Mouse (Mus musculus): ENCODE measurements at regions not wholly inside any gene's neighbourhood (a gene's known extent, or its start where the extent isn't known, plus 50 kb on each side); places are given as distances from the start of the nearest gene placed in this dataset.

- no peak overlapping the region for H3K9ac ChIP-seq
- H3K4me2 ChIP-seq, result no peak overlapping the region
- 87% methylated on average over 2 of the region's 2 CpGs for WGBS
- ATAC-seq (ENCODE audit: low read depth), result no peak
- no peaks in the 10 kb centered on the region for H3K27me3 ChIP-seq
- no peaks in the 10 kb centered on the region for H3K4me1 ChIP-seq (replicated peaks)
- no peak overlapping the region for H3K27ac ChIP-seq (replicated peaks)
- no peaks in the 10 kb centered on the region for H3K9me3 ChIP-seq
- no peak overlapping the region for H3K4me3 ChIP-seq
- H3K36me3 ChIP-seq, result no peaks in the 10 kb centered on the region
Measured at GRCm38 (mm10) chr15:56496355-56496754, 981.1 kb downstream of the Slc22a22 start.

GRCm38 (mm10) chr15:56485931-56486330 is 991.5 kb downstream of the Slc22a22 start:
- Histone ChIP-seq H3K4me1 (replicated peaks) (no peaks in the 10 kb centered on the region), H3K4me2 (no peak overlapping the region), H3K27me3 (no peaks in the 10 kb centered on the region), H3K9me3 (no peaks in the 10 kb centered on the region), H3K4me3 (no peak overlapping the region), H3K9ac (no peak overlapping the region), H3K27ac (replicated peaks) (no peak overlapping the region), H3K36me3 (no peaks in the 10 kb centered on the region)
- ATAC-seq (ENCODE audit: low read depth), result no peak
- 77% methylated on average over 3 of the region's 3 CpGs for WGBS

GRCm38 (mm10) chr15:56484693-56485092 is 992.7 kb downstream of the Slc22a22 start:
- WGBS, result 84% methylated on average over 3 of the region's 3 CpGs
- H3K27me3 ChIP-seq, result no peaks in the 10 kb centered on the region

GRCm38 (mm10) chr15:56479682-56480081 is 997.7 kb downstream of the Slc22a22 start:
- Histone ChIP-seq H3K4me1 (replicated peaks) (no peaks in the 10 kb centered on the region), H3K9ac (no peak overlapping the region), H3K4me3 (no peak overlapping the region), H3K4me2 (no peak overlapping the region), H3K27ac (replicated peaks) (no peak overlapping the region), H3K9me3 (no peaks in the 10 kb centered on the region), H3K27me3 (no peaks in the 10 kb centered on the region), H3K36me3 (no peaks in the 10 kb centered on the region)
- no peak for ATAC-seq (ENCODE audit: low read depth)

More at GRCm38 (mm10) chr15:56484693-56485092, 992.7 kb downstream of the Slc22a22 start:
- Histone ChIP-seq H3K9me3 (no peaks in the 10 kb centered on the region), H3K4me2 (no peak overlapping the region), H3K27ac (replicated peaks) (no peak overlapping the region), H3K9ac (no peak overlapping the region), H3K4me3 (no peak overlapping the region), H3K4me1 (replicated peaks) (no peaks in the 10 kb centered on the region), H3K36me3 (no peaks in the 10 kb centered on the region)
- no peak for ATAC-seq (ENCODE audit: low read depth)

GRCm38 (mm10) chr15:56479015-56479414 is 998.4 kb downstream of the Slc22a22 start:
- Histone ChIP-seq H3K27me3 (no peaks in the 10 kb centered on the region), H3K4me1 (replicated peaks) (no peaks in the 10 kb centered on the region), H3K27ac (replicated peaks) (no peak overlapping the region), H3K9me3 (no peaks in the 10 kb centered on the region), H3K36me3 (no peaks in the 10 kb centered on the region), H3K4me3 (no peak overlapping the region), H3K9ac (no peak overlapping the region), H3K4me2 (no peak overlapping the region)
- no peak for ATAC-seq (ENCODE audit: low read depth)
- 70% methylated on average over 3 of the region's 3 CpGs for WGBS

GRCm38 (mm10) chr15:56473679-56474078 is 1003.7 kb downstream of the Slc22a22 start:
- Histone ChIP-seq H3K36me3 (no peaks in the 10 kb centered on the region), H3K27ac (replicated peaks) (no peak overlapping the region), H3K9me3 (no peaks in the 10 kb centered on the region), H3K4me3 (no peak overlapping the region), H3K4me1 (replicated peaks) (no peaks in the 10 kb centered on the region), H3K4me2 (no peak overlapping the region), H3K9ac (no peak overlapping the region), H3K27me3 (no peaks in the 10 kb centered on the region)
- WGBS, result 97% methylated on average over 1 of the region's 1 CpGs
- ATAC-seq (ENCODE audit: low read depth), result no peak

- no peaks in the 10 kb centered on the region for H3K27me3 ChIP-seq
- no peak overlapping the region for H3K9ac ChIP-seq
- no peak overlapping the region for H3K4me2 ChIP-seq
- no peak overlapping the region for H3K4me3 ChIP-seq
- no peaks in the 10 kb centered on the region for H3K9me3 ChIP-seq
- 70% methylated on average over 4 of the region's 4 CpGs for WGBS
- no peaks in the 10 kb centered on the region for H3K36me3 ChIP-seq
- no peak overlapping the region for H3K27ac ChIP-seq (replicated peaks)
- no peak for ATAC-seq (ENCODE audit: low read depth)
- H3K4me1 ChIP-seq (replicated peaks), result no peaks in the 10 kb centered on the region
Measured at GRCm38 (mm10) chr15:56451881-56452280, 1025.5 kb downstream of the Slc22a22 start.

- Histone ChIP-seq H3K36me3 (no peaks in the 10 kb centered on the region), H3K4me3 (no peak overlapping the region), H3K9ac (no peak overlapping the region), H3K4me2 (no peak overlapping the region), H3K27ac (replicated peaks) (no peak overlapping the region), H3K4me1 (replicated peaks) (no peaks in the 10 kb centered on the region), H3K9me3 (no peaks in the 10 kb centered on the region), H3K27me3 (no peaks in the 10 kb centered on the region)
- ATAC-seq (ENCODE audit: low read depth), result peak; percentile 63; the same call in 1 of the 2 replicates
- WGBS, result 52% methylated on average over 10 of the region's 10 CpGs
Measured at GRCm38 (mm10) chr15:56448015-56448645, 1029.3 kb downstream of the Slc22a22 start.

- H3K27me3 ChIP-seq, result no peaks in the 10 kb centered on the region
- WGBS, result 86% methylated on average over 4 of the region's 4 CpGs
Measured at GRCm38 (mm10) chr15:56440171-56440570, 1037.3 kb downstream of the Slc22a22 start.

GRCm38 (mm10) chr15:56438370-56438769 is 1039.1 kb downstream of the Slc22a22 start:
- Histone ChIP-seq H3K9ac (no peak overlapping the region), H3K27me3 (no peaks in the 10 kb centered on the region), H3K27ac (replicated peaks) (no peak overlapping the region), H3K4me3 (no peak overlapping the region), H3K4me2 (no peak overlapping the region), H3K36me3 (no peaks in the 10 kb centered on the region), H3K9me3 (no peaks in the 10 kb centered on the region), H3K4me1 (replicated peaks) (no peaks in the 10 kb centered on the region)
- WGBS, result 81% methylated on average over 2 of the region's 2 CpGs
- ATAC-seq (ENCODE audit: low read depth), result no peak

More at GRCm38 (mm10) chr15:56440171-56440570, 1037.3 kb downstream of the Slc22a22 start:
- no peak overlapping the region for H3K9ac ChIP-seq
- no peaks in the 10 kb centered on the region for H3K36me3 ChIP-seq
- H3K9me3 ChIP-seq, result no peaks in the 10 kb centered on the region
- H3K4me3 ChIP-seq, result no peak overlapping the region
- ATAC-seq (ENCODE audit: low read depth), result no peak
- H3K27ac ChIP-seq (replicated peaks), result no peak overlapping the region
- no peaks in the 10 kb centered on the region for H3K4me1 ChIP-seq (replicated peaks)
- H3K4me2 ChIP-seq, result no peak overlapping the region

GRCm38 (mm10) chr15:56436131-56436530 is 1041.3 kb downstream of the Slc22a22 start:
- Histone ChIP-seq H3K4me3 (no peak overlapping the region), H3K27ac (replicated peaks) (no peak overlapping the region), H3K4me1 (replicated peaks) (no peaks in the 10 kb centered on the region), H3K9ac (no peak overlapping the region), H3K27me3 (no peaks in the 10 kb centered on the region), H3K9me3 (no peaks in the 10 kb centered on the region), H3K4me2 (no peak overlapping the region), H3K36me3 (no peaks in the 10 kb centered on the region)
- 38% methylated on average over 6 of the region's 6 CpGs for WGBS
- no peak for ATAC-seq (ENCODE audit: low read depth)

- Histone ChIP-seq H3K4me3 (no peak overlapping the region), H3K4me1 (replicated peaks) (no peaks in the 10 kb centered on the region), H3K9ac (no peak overlapping the region), H3K4me2 (no peak overlapping the region), H3K27me3 (no peaks in the 10 kb centered on the region), H3K9me3 (no peaks in the 10 kb centered on the region), H3K36me3 (no peaks in the 10 kb centered on the region), H3K27ac (replicated peaks) (no peak overlapping the region)
- 10% methylated on average over 4 of the region's 4 CpGs for WGBS
- no peak for ATAC-seq (ENCODE audit: low read depth)
Measured at GRCm38 (mm10) chr15:56425986-56426385, 1051.4 kb downstream of the Slc22a22 start.

GRCm38 (mm10) chr15:56420681-56421080 is 1056.7 kb downstream of the Slc22a22 start:
- no peak overlapping the region for H3K4me3 ChIP-seq
- H3K9me3 ChIP-seq, result no peaks in the 10 kb centered on the region
- H3K36me3 ChIP-seq, result no peaks in the 10 kb centered on the region
- H3K27ac ChIP-seq (replicated peaks), result no peak overlapping the region
- ATAC-seq (ENCODE audit: low read depth), result no peak
- 23% methylated on average over 1 of the region's 1 CpGs for WGBS
- no peaks in the 10 kb centered on the region for H3K4me1 ChIP-seq (replicated peaks)
- H3K9ac ChIP-seq, result no peak overlapping the region
- H3K27me3 ChIP-seq, result no peaks in the 10 kb centered on the region
- no peak overlapping the region for H3K4me2 ChIP-seq
